Mouse (Mus musculus) gastrocnemius, adult 18-20 months (tissue): ENCODE measurements around the gene Fat4. TPM values are rescaled to one million over a fixed set of nuclear protein-coding genes. Genes with fewer than 3 reads are reported as not detected.

Experiments used
- DNase-seq: peaks from one replicate; pipeline ENCODE4 v3.0.0; 2021; ENCODE audit warnings: low spot score
- total RNA-seq, 2 experiments: library from RNA; stranded (reverse); gene quantifications; 2 replicates each; pipeline ENCODE4 v1.2.3; 2021

Gene Fat4
- total RNA-seq, 2 experiments from 2014 or later, result 1.4 to 1.9 TPM

DNA sequence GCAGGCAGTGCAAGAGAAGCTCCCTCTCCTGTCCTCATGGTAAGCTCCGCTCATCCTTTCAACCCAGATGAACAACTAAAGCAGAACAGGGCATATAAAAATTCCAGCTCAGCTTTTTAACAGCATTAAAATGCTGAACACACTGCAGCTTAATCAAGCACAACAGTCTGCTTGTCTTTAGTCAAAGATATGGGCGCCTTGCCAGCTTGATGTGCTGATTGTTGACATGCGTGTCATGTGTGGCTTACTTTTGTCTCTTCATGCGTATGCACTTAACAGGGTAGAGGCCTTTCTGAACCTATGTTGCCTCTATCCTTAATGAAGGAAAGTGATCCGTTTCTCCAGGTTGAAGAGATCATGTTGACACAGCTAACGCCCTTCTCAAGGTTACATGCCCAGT lies 75.6 kb downstream of the Fat4 start:
- DNase-seq, result no peak

DNA sequence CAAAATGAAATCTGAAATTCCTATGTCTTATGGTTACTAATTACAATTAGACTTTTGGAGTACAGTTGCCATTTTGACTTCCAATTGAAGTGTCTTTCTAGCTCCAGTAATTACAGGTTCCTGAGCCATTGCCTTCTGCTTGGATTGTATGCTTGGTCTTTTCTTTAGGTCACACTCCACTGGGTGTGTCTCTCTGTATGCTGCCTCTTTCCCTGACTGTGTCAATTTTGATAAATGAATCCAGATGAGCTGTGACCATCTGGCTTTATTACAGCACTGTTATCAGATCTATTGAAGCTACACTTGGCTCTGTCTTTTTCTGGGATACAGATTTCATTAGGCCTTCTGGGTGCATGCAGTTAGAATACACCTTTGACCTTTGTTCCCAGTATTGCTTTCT lies 80.7 kb downstream of the Fat4 start:
- no peak for DNase-seq

- no peak for DNase-seq
These were observed 99.6 kb downstream of the Fat4 start for GRCm38 (mm10) chr3:38986379-38986778.

DNA sequence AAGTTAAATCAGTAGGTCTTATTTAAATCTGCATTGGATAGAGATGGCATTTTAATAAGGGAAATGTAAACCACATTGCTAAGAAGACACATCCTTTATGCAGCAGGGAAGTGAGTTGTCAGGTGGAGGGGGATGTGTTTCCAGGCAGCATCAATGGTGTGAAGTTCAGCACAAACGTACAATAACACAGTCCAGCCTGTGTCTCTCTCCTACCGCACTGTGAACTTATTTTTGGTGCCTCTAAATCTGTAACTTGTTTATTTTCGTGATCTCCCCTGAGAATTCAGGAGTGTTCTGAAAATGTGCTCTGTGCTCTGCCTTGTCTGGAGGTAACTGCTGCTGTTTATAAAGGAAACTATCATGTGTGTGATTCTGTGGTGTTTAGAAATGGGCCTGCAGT lies 102.4 kb downstream of the Fat4 start:
- DNase-seq, result no peak

- no peak for DNase-seq
These were observed 113.3 kb downstream of the Fat4 start for GRCm38 (mm10) chr3:39000011-39000410.

- DNase-seq, result no peak
These were observed 123.8 kb downstream of the Fat4 start for GRCm38 (mm10) chr3:39010544-39010943.

GRCm38 (mm10) chr3:39017633-39018032 lies 130.9 kb downstream of the Fat4 start:
- DNase-seq, result no peak

DNA sequence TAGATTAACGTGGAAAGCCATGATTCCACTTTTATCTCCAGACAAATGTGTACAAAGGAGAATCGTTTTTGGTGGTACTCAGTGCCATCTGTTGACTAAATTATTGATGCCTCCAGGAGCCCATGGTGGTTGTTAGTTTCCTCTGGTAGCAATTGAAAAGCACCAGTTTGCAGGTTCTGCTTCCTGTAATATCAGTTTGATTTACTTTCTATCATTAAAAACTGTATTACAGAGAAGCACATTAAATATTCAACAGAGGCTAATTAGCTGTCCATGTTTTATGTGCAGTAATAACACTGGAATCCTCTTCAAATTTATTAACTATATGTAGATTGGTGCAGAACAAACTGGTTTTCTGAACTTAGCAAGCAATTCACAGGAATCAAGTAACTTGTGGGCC lies 149.4 kb downstream of the Fat4 start:
- no peak for DNase-seq

- DNase-seq, result no peak
These were observed 159.7 kb downstream of the Fat4 start for GRCm38 (mm10) chr3:39046425-39046824.

- DNase-seq, result no peak
These were observed 161.0 kb downstream of the Fat4 start for GRCm38 (mm10) chr3:39047621-39048303.

- no peak for DNase-seq
These were observed 161.5 kb downstream of the Fat4 start for GRCm38 (mm10) chr3:39048304-39048667.

GRCm38 (mm10) chr3:39050130-39050529 lies 163.4 kb downstream of the Fat4 start:
- no peak for DNase-seq

GRCm38 (mm10) chr3:39053072-39053471 lies 166.3 kb downstream of the Fat4 start:
- no peak for DNase-seq
